Mouse (Mus musculus) lung, postnatal 10 days (tissue): ENCODE measurements around the gene Myh9.

Source experiments
- DNase-seq: peaks from one replicate; pipeline ENCODE4 v3.0.0; 2021

The Myh9 gene

GRCm38 (mm10) chr15:77782449-77783014 is 59.4 kb downstream of the Myh9 start:
- DNase-seq = peak; percentile 54

DNA sequence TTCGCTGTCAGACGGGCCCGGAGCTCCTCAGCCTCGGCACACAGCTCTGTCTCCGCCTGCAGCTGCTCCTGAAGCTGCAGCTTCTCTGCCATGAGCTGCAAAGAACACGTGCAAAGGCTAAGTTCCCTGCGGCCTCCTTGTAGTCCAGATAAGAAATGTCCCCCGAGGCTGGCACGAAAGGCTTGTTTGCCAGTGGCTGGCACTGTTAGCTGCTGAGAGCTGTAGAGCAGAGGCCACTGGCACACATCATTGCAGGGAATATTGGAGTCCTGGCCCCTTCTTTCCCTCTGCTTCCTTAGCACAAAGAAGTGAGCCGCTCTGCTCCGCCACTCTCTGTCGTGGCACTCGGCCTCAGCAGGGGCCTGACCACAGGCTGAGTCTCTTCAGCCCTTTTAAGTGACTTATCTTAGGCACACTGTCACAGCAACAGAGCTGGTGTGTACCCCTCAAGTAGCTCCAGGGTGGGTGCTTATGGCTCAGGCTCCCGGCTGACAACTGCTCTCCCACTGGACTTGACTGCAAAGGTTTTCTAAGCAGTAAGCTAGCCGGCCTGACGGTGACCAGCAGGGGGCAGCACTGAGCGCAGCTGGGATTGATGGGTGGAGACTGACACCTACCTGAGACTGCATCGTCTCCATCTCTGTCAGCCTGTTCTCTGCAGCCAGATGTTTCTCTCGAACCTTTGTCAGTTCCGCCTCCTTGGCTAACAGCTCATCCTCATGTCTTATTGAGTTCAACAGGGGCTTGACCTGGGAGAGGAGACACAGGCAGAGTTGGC is 66.6 kb downstream of the Myh9 start:
- peak; percentile 85 for DNase-seq

DNA sequence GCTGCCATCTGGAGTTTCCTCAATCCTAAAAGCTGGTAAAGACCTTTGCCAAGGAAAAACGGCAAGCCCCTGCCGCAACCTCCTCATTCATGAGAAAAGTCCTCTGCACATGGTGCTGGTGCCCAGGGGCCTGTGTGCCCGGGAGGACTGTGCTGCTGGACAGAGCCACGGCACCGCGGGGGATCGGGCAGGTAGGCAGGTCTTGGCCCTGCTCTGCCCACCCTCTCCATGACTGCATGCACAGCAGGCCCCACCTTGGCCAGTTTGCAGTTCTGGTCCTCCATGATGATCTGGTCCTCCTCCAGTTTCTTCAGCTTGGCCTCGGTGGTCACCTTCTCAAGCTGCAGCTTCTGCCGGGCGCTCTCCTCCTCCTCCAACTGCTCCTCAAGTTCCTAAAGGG is 67.7 kb downstream of the Myh9 start:
- DNase-seq = no peak

- DNase-seq = no peak
Measured at GRCm38 (mm10) chr15:77773099-77773915, 68.7 kb downstream of the Myh9 start.

GRCm38 (mm10) chr15:77770942-77771341 is 71.0 kb downstream of the Myh9 start:
- DNase-seq = no peak

DNA sequence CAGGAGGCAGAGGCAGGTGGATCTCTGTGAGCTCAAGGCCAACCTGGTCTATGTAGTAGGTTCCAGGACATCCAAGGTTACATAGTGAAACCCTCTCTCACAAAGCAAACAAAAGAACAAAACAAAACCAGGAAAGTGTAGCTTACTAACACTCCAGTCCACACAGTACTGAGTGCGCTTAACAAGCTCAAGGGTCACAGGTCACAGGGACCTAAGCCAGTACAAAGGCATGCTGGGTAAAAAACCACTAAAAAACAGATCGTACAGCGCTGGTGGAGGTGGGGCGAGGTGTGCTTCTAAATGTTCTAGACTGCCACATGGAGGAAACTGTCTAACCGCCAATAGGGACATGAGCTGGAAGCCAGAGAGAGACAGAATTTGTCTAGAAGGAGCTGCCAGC is 71.6 kb downstream of the Myh9 start:
- DNase-seq = no peak

DNA sequence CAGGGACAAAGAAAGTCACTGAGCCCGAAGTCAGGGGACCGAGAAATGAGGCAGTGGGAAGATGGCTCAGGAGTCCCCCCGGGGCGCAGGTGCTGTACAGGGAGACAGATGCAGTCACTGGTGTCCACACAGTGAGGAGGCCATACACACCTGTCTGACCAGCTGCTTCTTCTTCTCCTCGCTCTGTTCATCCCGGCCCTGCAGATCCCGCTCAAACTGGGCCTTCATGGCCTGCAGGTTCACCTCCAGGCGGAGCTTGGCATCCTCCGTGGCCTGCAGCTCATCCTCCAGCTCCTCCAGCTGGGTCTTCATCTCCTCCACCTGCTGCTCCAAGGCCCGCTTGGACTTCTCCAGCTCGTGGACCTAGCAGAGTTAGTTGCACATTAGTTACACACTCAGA is 75.0 kb downstream of the Myh9 start:
- DNase-seq = no peak

- DNase-seq = no peak
Measured at GRCm38 (mm10) chr15:77765484-77766093, 76.4 kb downstream of the Myh9 start.

GRCm38 (mm10) chr15:77764391-77765006 is 77.5 kb downstream of the Myh9 start:
- peak; percentile 87 for DNase-seq

DNA sequence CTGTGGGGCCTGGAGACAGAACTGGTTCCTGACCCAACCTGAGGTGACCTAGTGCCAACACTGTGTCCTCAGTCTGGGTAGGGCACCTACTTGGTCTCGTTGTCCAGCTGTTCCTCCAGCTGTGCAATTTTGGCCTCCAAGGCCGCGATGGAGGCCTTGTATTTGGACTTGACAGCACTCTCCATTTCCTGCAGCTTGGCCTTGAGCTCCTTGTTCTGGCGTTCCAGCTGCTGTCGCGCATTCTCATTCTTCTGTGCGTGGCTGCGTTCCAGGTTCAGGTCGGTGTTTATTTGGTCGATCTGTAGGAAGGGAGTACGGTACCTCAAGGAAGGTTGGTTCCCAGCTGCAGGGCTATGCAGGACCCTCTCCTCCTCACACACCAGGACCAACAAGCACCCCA is 78.3 kb downstream of the Myh9 start:
- no peak for DNase-seq

DNA sequence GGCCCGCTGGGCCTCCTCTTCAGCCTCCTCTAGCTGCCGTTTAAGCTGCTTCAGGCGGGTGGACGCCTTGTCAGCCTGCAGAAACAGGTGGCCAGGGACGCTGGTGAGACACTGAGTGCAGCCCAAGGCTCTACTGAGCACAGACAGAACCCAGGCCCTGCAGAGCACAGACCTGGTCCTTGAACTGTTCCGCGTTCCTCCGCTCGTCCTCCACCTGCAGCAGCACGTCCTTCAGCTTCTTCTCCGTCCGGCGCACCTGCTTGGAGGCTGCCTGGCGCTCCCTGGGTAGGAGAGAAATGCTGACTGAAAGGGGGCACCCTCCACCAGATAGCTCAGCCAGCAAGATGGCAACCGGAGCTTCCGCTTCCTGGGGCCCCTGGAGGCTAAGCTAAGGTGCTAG is 78.9 kb downstream of the Myh9 start:
- no peak for DNase-seq

DNA sequence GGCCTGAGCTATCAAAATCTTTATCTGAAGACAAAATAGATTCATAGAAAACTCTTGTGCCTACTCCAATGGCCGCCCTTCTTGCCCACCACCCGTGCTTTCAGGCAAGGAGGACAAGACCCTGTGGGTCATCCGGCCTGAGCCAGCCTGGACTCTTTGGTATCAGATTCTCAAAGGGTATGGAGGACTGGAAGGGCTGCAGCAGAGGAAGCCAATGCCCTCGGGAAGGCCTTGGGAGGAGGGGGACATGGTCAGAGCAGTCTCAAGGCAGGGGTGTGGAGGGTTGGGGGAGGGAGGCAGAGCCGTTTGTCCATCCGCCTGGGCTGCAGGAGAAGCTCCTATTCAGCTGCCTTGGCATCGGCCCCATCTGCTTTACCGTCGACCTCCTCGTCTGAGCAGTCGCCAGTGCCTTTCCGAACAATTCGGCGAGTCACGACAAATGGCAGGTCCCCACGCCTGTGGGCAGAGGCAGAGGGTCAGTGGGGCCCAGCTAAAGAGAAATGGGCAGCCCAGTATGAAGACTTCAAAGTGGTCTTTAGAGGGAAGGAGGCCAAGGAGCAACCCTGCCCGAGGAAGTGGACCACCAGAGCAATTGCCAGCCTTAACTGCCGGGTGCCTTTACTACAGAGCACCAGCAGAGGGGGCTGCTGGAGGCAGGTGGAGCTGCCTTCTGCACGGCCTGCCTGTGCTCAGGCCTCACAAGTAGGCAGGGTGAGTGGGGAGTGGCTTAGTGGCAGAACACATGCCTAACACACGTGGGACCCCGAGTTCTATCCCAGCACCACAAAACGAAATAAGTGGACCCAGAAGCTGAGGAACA is 80.2 kb downstream of the Myh9 start:
- DNase-seq = peak; percentile 69

DNA sequence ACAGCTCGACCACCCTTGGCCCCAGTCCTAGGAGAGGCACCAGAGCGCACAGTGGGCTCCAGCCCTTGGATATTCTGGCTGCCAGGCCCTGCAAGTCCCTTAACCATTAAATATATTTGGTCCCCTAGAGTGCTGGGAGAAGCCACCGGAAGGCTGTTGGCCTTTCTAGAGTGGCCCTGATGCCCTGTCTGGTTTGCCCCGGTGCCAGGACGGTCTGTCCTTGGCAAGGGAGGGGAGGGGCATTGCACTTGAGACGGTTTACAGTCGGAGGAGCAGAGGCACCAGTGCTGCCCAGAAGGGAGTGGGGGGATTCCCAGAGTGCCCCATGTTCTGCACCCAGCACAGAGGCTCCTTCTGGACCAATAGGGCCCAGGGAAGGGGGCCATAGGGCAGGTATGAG is 80.9 kb downstream of the Myh9 start:
- DNase-seq = no peak

DNA sequence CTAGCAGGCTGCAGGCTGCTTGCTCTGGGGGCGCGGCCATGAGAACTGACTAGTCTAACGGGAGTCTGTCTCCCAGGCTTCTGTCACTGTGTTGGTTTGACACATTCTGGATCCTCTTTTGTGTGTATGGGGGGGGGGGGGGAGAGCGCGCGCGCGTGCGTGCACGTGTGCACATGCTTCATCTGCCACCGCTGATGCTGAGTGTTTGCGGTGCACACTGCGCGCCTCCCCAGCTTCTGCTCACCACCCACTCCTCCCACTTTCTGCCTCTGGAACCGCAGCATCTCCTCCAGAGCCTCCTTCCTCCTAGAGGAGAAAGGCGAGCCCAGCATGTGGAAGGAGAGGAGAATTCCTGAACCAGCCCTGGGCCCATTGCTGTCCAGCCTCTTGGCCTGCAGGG is 81.9 kb downstream of the Myh9 start:
- no peak for DNase-seq

DNA sequence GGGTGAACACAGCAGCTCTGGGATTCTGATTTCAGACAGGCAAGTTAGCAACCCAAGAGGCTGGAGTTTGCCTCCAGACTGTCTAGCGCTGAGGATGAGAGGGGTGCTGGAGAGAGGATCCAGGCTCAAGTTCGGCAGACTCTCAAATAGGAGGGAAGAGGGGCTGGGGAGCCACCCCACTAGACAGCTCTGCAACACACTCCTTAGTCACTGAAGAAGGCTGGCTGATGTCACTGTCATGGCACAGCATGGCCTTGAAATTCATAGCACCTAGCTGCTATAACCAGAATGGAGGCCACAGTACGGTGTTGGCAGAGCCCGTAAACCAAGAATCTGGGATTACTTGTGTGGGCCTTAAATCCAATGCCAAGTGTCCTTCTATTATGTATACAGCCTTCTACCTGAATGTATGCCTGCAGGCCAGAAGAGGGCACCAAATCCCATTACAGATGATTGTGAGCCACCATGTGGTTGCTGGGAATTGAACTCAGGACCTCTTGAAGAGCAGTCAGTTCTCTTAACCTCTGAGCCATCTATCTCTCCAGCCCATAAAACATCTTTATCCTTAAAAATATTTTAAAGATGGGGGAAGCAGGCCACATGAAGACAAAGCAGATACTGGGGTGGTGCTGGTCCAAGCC is 84.3 kb downstream of the Myh9 start:
- no peak for DNase-seq

- peak; percentile 74 for DNase-seq
Measured at GRCm38 (mm10) chr15:77756848-77757247, 85.1 kb downstream of the Myh9 start, which contains the start of gene Apol8. Gene Apol8 (minus strand): TSS chr15:77757003.

- DNase-seq = no peak
Measured at GRCm38 (mm10) chr15:77756081-77756480, 85.9 kb downstream of the Myh9 start.

- DNase-seq = no peak
Measured at GRCm38 (mm10) chr15:77755132-77755531, 86.8 kb downstream of the Myh9 start.

DNA sequence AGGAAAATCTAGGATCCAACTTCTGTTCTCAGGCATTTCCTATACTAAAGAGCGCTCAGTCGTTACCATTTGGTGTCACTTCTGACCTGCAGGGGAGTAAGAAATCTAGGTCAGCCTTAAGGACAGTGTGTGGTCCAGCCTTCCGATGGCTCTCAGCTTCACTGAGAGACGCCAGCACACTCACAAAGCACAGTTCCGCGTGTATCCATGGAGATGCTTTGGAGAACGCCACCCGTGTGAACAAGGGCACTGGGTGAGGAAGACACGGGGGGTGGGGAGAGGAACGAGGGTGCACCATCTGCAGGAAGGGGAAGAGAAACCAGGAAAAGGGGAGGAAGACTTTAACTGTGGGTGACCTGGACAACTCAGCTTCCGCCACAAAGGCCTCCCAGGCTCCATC is 89.5 kb downstream of the Myh9 start:
- no peak for DNase-seq

GRCm38 (mm10) chr15:77750461-77750860 is 91.5 kb downstream of the Myh9 start:
- peak; percentile 61 for DNase-seq

GRCm38 (mm10) chr15:77749717-77750116 is 92.3 kb downstream of the Myh9 start:
- DNase-seq = no peak

DNA sequence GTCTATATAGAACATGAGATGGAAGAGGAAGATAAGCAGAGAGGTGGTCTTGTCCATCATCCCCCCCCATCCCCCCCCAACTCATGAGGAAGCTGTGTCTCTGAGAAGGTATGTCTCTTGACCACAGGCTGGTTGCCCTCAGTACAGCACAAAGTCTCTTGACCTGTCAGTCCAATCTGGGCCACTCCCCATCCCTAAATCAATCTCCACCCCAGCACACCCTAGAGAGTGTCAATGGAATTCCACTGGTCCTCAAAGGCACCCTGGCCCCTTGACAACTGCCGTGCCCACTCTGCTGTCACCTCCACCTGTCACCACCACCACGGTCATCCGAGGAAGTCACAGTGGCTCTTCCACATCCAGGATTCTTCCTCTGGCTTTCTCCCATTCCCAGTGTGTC is 93.6 kb downstream of the Myh9 start:
- no peak for DNase-seq
